Mouse (Mus musculus): ENCODE measurements at regions not wholly inside any gene's neighbourhood (a gene's known extent, or its start where the extent isn't known, plus 50 kb on each side); places are given as distances from the start of the nearest gene placed in this dataset.

DNA sequence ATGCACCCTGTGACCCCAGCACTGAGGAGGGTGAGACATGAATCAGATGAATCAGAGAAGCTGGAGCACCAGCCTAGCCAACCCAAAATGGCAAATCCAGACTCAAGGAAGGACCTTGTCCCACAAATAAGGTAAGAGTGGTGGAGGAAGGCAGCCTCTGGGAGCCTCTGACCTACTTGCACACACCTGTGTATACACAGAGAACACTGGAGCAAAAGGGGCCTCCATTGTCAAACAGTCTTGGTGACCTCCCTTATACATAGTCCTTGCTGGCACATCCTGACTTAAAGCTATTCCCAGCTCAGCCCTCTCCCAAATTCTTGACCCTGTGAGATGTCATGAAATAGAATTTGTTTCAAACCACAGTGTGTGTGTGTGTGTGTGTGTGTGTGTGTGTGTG lies 57.1 kb downstream of the Inhbb start:
- H3K4me3 ChIP-seq (ENCODE audit: low read depth, low read length): no peak overlapping the region
- H3K36me3 ChIP-seq (ENCODE audit: control insufficient read depth, insufficient read depth, low read length): no peaks in the 10 kb centered on the region
- H3K9me3 ChIP-seq (replicated peaks; ENCODE audit: control insufficient read depth, low read length): no peaks in the 10 kb centered on the region
- no peak overlapping the region for H3K27ac ChIP-seq (ENCODE audit: low read depth, low read length)
- no peaks in the 10 kb centered on the region for H3K4me1 ChIP-seq (ENCODE audit: control insufficient read depth, insufficient read depth, low read length)
- DNase-seq (ENCODE audit: low spot score) (no peak), ATAC-seq (no peak)
- no peak overlapping the region for H3K9ac ChIP-seq (ENCODE audit: low read length)
- no peaks in the 10 kb centered on the region for H3K27me3 ChIP-seq (replicated peaks; ENCODE audit: control insufficient read depth, insufficient read depth, low read length)
- H3K4me2 ChIP-seq (ENCODE audit: low read length): no peak overlapping the region

DNA sequence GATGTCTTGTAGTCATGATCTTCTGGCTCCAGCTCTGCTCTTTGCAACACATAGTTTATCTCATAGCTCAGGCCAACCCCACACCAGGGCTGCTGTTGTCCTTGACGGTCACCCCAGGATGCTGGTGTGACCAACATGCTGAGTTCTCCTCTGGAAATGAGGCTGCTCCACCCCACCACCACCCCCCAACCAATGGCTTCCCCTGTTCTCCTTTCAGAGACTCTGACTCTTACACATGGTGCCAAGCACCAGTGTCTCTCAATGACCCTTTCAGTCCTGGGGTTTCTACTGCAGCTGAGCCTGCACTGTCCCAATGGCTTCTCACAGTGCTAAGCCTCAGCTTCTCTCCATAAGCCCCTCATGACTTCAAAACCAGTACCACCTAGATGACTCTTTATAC lies 64.0 kb downstream of the Inhbb start:
- Histone ChIP-seq H3K9me3 (replicated peaks; ENCODE audit: control insufficient read depth, low read length) (no peaks in the 10 kb centered on the region), H3K4me3 (ENCODE audit: low read depth, low read length) (no peak overlapping the region)

DNA sequence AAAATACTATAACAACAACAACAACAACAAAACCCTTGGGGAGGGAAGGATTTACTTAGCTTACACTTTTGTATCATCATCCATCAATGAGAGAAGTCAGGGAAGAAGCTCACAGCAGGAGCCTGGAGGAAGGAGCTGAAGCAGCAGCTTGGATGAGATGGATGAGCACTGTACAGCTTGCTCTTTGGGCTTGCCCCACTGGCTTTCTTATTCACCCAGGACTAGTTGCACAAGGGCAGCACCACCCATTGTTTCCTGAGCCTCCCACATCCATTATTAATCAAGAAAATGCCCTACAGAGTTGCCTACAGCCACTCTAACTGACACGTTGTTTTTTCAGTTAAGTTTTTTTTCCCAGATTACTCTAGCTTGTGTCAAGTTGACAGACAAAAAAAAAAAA lies 65.1 kb downstream of the Inhbb start:
- Histone ChIP-seq H3K27ac (ENCODE audit: low read depth, low read length) (no peak overlapping the region), H3K4me2 (ENCODE audit: low read length) (no peak overlapping the region), H3K36me3 (ENCODE audit: control insufficient read depth, insufficient read depth, low read length) (no peaks in the 10 kb centered on the region), H3K9me3 (replicated peaks; ENCODE audit: control insufficient read depth, low read length) (no peaks in the 10 kb centered on the region), H3K27me3 (replicated peaks; ENCODE audit: control insufficient read depth, insufficient read depth, low read length) (no peaks in the 10 kb centered on the region), H3K4me1 (ENCODE audit: control insufficient read depth, insufficient read depth, low read length) (no peaks in the 10 kb centered on the region), H3K9ac (ENCODE audit: low read length) (no peak overlapping the region), H3K4me3 (ENCODE audit: low read depth, low read length) (no peak overlapping the region)
- DNase-seq (ENCODE audit: low spot score) (no peak), ATAC-seq (no peak)
- WGBS: 36% methylated on average over 1 of the region's 1 CpGs

More for the DNA sequence above, 64.0 kb downstream of the Inhbb start:
- no peak overlapping the region for H3K9ac ChIP-seq (ENCODE audit: low read length)
- DNase-seq (ENCODE audit: low spot score): no peak
- no peaks in the 10 kb centered on the region for H3K27me3 ChIP-seq (replicated peaks; ENCODE audit: control insufficient read depth, insufficient read depth, low read length)
- H3K36me3 ChIP-seq (ENCODE audit: control insufficient read depth, insufficient read depth, low read length): no peaks in the 10 kb centered on the region
- H3K4me2 ChIP-seq (ENCODE audit: low read length): no peak overlapping the region
- H3K4me1 ChIP-seq (ENCODE audit: control insufficient read depth, insufficient read depth, low read length): no peaks in the 10 kb centered on the region
- no peak overlapping the region for H3K27ac ChIP-seq (ENCODE audit: low read depth, low read length)
- ATAC-seq: no peak
- 100% methylated on average over 1 of the region's 1 CpGs for WGBS

DNA sequence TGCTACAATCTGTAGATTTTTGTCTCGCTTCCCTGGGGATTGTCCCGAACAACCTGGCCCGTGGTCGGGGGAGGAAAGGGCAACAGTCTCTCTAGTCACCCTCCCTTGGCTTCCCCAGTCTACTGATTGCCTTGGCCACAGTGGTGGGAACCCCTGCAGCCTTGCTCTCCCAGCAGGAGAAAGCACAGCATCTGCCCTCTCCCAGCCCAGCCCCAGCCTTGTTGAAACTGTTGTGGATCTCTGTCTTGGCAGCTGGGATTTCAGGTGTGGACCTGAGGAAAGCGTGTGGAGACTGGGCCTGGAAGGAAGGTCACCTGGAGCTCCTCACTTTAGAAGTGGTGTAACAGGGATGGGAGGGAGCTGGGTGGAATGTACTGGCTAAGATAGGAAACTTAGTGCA lies 66.6 kb downstream of the Inhbb start:
- H3K4me3 ChIP-seq (ENCODE audit: low read depth, low read length): no peak overlapping the region
- ATAC-seq (no peak), DNase-seq (ENCODE audit: low spot score) (no peak)
- H3K27me3 ChIP-seq (replicated peaks; ENCODE audit: control insufficient read depth, insufficient read depth, low read length): no peaks in the 10 kb centered on the region
- H3K4me2 ChIP-seq (ENCODE audit: low read length): no peak overlapping the region
- no peak overlapping the region for H3K27ac ChIP-seq (ENCODE audit: low read depth, low read length)
- H3K9ac ChIP-seq (ENCODE audit: low read length): no peak overlapping the region
- 0 out of 2 replicates have a peak, but pooled peaks cover 3% of the 10 kb centered on the region for H3K9me3 ChIP-seq (replicated peaks; ENCODE audit: control insufficient read depth, low read length)
- WGBS: 88% methylated on average over 5 of the region's 5 CpGs
- H3K36me3 ChIP-seq (ENCODE audit: control insufficient read depth, insufficient read depth, low read length): no peaks in the 10 kb centered on the region
- no peaks in the 10 kb centered on the region for H3K4me1 ChIP-seq (ENCODE audit: control insufficient read depth, insufficient read depth, low read length)

DNA sequence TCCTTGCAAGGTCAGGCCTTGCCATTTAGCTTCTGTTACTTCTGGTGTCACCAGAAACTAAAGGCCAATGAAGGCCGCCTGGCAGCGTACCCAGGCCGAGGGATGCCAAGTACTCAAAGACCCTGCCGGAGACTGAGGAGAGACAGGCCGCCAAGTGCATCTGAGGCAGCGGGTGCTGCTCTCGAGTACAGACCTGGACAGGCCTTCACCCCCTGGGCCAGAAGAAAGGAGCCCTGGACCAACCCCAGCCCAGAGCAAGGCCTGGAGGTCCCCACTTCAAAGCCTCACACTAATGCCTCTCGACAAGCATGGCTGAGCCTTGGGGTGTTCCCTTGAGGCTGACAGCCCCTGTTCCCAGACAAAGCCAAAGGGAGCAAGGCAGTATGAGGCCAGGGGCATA lies 70.5 kb downstream of the Inhbb start:
- Histone ChIP-seq H3K4me2 (ENCODE audit: low read length) (no peak overlapping the region), H3K36me3 (ENCODE audit: control insufficient read depth, insufficient read depth, low read length) (no peaks in the 10 kb centered on the region), H3K9me3 (replicated peaks; ENCODE audit: control insufficient read depth, low read length) (0 out of 2 replicates have a peak, but pooled peaks cover 3% of the 10 kb centered on the region), H3K9ac (ENCODE audit: low read length) (no peak overlapping the region), H3K27me3 (replicated peaks; ENCODE audit: control insufficient read depth, insufficient read depth, low read length) (no peaks in the 10 kb centered on the region), H3K27ac (ENCODE audit: low read depth, low read length) (no peak overlapping the region), H3K4me3 (ENCODE audit: low read depth, low read length) (no peak overlapping the region), H3K4me1 (ENCODE audit: control insufficient read depth, insufficient read depth, low read length) (no peaks in the 10 kb centered on the region)
- WGBS: 92% methylated on average over 8 of the region's 8 CpGs
- no peak for DNase-seq (ENCODE audit: low spot score)
- ATAC-seq: no peak

DNA sequence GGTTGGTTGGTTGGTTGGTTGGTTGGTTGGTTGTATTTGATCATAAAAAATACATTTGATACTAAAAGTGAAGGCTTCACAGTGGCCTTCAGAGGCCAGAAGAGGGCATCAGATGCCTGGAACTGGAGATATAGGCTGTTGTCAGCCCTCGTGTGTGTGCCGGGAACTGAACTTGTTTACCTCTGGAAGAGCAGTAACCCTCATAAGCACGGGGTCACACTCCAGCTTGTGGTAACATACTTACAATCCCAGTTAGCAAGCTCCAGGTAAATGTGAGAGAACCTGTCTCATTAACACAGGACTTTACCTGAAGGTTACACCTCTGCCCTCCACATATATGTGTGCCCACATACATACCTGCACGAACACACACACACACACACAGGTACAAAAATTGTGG lies 71.2 kb downstream of the Inhbb start:
- no peak for ATAC-seq

DNA sequence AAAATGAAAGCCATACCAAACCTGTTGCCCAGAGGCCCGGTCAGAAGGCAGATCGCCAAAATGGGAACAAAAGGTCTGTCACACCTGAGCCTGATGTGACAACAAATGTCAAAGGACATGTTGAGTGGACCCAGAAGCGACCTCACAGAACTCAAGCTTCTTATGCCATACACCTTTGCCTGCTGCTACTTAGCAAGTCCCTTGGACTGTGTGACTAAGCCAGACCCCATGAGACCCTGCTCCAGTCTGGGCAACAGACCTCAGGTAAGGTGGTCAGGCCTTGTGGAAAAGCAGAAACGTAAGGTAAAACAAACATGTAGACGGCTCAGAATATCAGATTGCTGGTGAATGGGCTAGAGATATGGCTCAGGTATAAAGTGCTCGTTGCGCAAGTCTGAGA lies 71.8 kb downstream of the Inhbb start:
- no peaks in the 10 kb centered on the region for H3K27me3 ChIP-seq (replicated peaks; ENCODE audit: control insufficient read depth, insufficient read depth, low read length)
- H3K27ac ChIP-seq (ENCODE audit: low read depth, low read length): no peak overlapping the region
- 0 out of 2 replicates have a peak, but pooled peaks cover 3% of the 10 kb centered on the region for H3K9me3 ChIP-seq (replicated peaks; ENCODE audit: control insufficient read depth, low read length)
- no peak for ATAC-seq
- H3K4me2 ChIP-seq (ENCODE audit: low read length): no peak overlapping the region
- H3K4me1 ChIP-seq (ENCODE audit: control insufficient read depth, insufficient read depth, low read length): no peaks in the 10 kb centered on the region
- H3K9ac ChIP-seq (ENCODE audit: low read length): no peak overlapping the region
- 93% methylated on average over 7 of the region's 7 CpGs for WGBS
- no peak overlapping the region for H3K4me3 ChIP-seq (ENCODE audit: low read depth, low read length)
- no peaks in the 10 kb centered on the region for H3K36me3 ChIP-seq (ENCODE audit: control insufficient read depth, insufficient read depth, low read length)
- DNase-seq (ENCODE audit: low spot score): no peak

More for the DNA sequence above, 71.2 kb downstream of the Inhbb start:
- Histone ChIP-seq H3K9me3 (replicated peaks; ENCODE audit: control insufficient read depth, low read length) (0 out of 2 replicates have a peak, but pooled peaks cover 3% of the 10 kb centered on the region), H3K27me3 (replicated peaks; ENCODE audit: control insufficient read depth, insufficient read depth, low read length) (no peaks in the 10 kb centered on the region), H3K4me1 (ENCODE audit: control insufficient read depth, insufficient read depth, low read length) (no peaks in the 10 kb centered on the region), H3K27ac (ENCODE audit: low read depth, low read length) (no peak overlapping the region), H3K4me3 (ENCODE audit: low read depth, low read length) (no peak overlapping the region), H3K4me2 (ENCODE audit: low read length) (no peak overlapping the region), H3K36me3 (ENCODE audit: control insufficient read depth, insufficient read depth, low read length) (no peaks in the 10 kb centered on the region), H3K9ac (ENCODE audit: low read length) (no peak overlapping the region)
- WGBS: 95% methylated on average over 4 of the region's 4 CpGs
- no peak for DNase-seq (ENCODE audit: low spot score)

DNA sequence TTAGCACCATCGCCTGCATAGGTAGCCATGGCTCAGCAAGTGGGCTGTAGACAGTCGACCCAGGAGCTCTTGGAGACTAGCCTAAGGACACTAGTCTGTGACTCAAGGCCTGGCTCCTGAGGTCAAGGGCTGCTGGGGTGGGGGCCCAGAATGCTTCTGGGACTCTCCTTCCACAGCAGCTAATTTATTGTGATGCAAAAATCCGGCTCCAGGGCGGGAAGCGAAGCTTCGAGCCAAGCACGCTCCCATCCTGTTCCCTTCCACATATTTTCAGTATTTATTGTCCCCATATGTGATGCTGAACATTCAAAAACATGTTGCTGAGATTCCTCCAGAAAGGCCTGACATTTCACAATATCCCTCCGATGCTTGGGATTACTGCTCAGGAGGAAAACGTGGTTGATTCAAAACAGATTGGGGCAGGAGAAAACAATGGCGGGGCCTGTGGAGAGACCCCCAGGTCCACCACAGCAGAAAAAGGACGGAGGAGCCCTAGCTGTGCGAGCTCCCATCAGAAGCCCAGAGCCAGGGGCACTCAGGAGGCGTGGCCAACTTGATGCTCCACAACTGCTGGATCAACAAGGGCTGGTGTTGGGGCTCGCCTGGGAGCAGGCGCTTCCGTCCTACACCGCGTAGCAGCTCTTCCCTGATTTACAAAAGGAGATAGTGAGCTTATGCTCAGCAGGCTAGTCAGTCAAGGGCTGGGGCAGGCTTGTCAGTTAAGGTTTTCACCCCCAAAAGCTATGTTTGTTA lies 73.4 kb downstream of the Inhbb start:
- no peaks in the 10 kb centered on the region for H3K4me1 ChIP-seq (ENCODE audit: control insufficient read depth, insufficient read depth, low read length)
- H3K4me3 ChIP-seq (ENCODE audit: low read depth, low read length): no peak overlapping the region
- ATAC-seq: 0 out of 2 replicates have a peak, but pooled peaks have one; percentile 46
- no peak overlapping the region for H3K4me2 ChIP-seq (ENCODE audit: low read length)
- DNase-seq (ENCODE audit: low spot score): peak; percentile 27
- H3K27ac ChIP-seq (ENCODE audit: low read depth, low read length): no peak overlapping the region
- 0 out of 2 replicates have a peak, but pooled peaks cover 3% of the 10 kb centered on the region for H3K9me3 ChIP-seq (replicated peaks; ENCODE audit: control insufficient read depth, low read length)
- H3K36me3 ChIP-seq (ENCODE audit: control insufficient read depth, insufficient read depth, low read length): no peaks in the 10 kb centered on the region
- H3K27me3 ChIP-seq (replicated peaks; ENCODE audit: control insufficient read depth, insufficient read depth, low read length): no peaks in the 10 kb centered on the region
- no peak overlapping the region for H3K9ac ChIP-seq (ENCODE audit: low read length)
- WGBS: 22% methylated on average over 18 of the region's 18 CpGs

DNA sequence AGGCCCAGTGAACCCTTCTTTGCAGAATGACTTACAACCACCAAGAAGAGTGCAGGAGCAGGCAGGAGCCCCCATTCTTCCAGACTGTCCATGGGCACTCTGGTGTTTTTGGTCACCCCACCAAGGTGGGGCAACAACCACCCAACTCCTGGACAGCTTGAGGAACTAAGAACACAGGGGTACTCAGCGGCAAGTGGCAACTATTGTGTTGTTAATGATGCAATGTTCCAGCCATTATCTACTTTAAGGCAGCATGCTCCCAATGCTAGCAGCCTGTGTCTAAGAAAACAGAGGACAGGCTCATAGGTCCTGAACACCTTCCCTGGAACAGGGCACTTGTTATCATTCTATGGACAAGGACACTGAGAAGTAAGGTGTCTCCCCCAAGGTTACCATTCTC lies 74.3 kb downstream of the Inhbb start:
- Histone ChIP-seq H3K9ac (ENCODE audit: low read length) (no peak overlapping the region), H3K9me3 (replicated peaks; ENCODE audit: control insufficient read depth, low read length) (0 out of 2 replicates have a peak, but pooled peaks cover 3% of the 10 kb centered on the region), H3K27me3 (replicated peaks; ENCODE audit: control insufficient read depth, insufficient read depth, low read length) (no peaks in the 10 kb centered on the region), H3K4me2 (ENCODE audit: low read length) (no peak overlapping the region), H3K4me1 (ENCODE audit: control insufficient read depth, insufficient read depth, low read length) (no peaks in the 10 kb centered on the region), H3K4me3 (ENCODE audit: low read depth, low read length) (no peak overlapping the region), H3K36me3 (ENCODE audit: control insufficient read depth, insufficient read depth, low read length) (no peaks in the 10 kb centered on the region), H3K27ac (ENCODE audit: low read depth, low read length) (no peak overlapping the region)
- ATAC-seq: no peak
- no peak for DNase-seq (ENCODE audit: low spot score)
- 74% methylated on average over 1 of the region's 1 CpGs for WGBS
